Mouse (Mus musculus): ENCODE data around the gene Sox6.

DNA sequence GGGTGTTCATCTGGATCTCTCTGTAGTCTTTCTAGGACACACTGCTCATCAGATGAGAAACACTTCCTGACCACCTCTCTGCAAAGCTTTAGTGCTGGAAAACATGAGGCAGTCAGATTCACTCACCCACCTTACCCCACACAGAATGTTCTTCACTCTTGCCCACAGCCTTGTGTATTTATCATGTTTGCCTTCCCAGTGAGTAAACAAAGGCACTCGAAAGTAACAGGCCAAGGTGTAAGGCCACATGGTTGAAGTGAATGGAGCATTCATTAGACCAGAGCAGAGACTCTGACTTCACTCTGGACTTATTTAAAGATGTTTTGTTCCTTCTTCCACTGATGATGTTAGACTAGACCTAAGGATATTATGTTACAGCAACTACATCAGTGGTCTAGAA is 506.7 kb downstream of the Sox6 start:
- no peak for TF ChIP-seq CTCF (IDR thresholded peaks at IDR 0.05; ENCODE audit: borderline replicate concordance, insufficient read depth, low read depth, low read length)
- TF ChIP-seq POLR2A (IDR thresholded peaks at IDR 0.05; ENCODE audit: borderline replicate concordance, insufficient read depth, low read length): no peak

Measured in cerebellum, adult 2 months (tissue).